12 mouse cellular contexts compared by ENCODE assay signal in genomic region chr1:168423389-168423930, GRCm38 (mm10). TPM values are rescaled to one million over a fixed set of nuclear protein-coding genes. Genes with fewer than 3 reads are reported as not detected.
A peak's percentile ranks its signal among the peaks of the same experiment; 100 is the strongest.
DNase-seq lines count a peak whose midpoint lies in the region; ATAC-seq lines count a peak whose summit lies in the region.
"Had no signal": no experiment of that assay in that cellular context is flagged by ENCODE, and none has a peak within 500 bp of the region (broad histone marks: within the 10 kb centered on the region; RNA-seq: fewer than 3 reads in every experiment).

No protein-coding gene starts in this region.

- H3K9me3 ChIP-seq in embryonic facial prominence, embryonic 14.5 days (ENCODE audit: control insufficient read depth, low read length): no peaks in the 10 kb centered on the region
- no peaks in the 10 kb centered on the region for H3K9me3 ChIP-seq in midbrain, embryonic 12.5 days

- H3K27ac ChIP-seq in embryonic facial prominence, embryonic 14.5 days (replicated peaks; ENCODE audit: low read depth, low read length): no peak overlapping the region; the same call in 1 of the 2 replicates
- no peak overlapping the region for H3K27ac ChIP-seq in midbrain, embryonic 12.5 days (replicated peaks)

- WGBS in embryonic facial prominence, embryonic 14.5 days: 52% methylated on average over 11 of the region's 11 CpGs
- WGBS in midbrain, embryonic 12.5 days: 78% methylated on average over 11 of the region's 11 CpGs

- peak overlapping the region; percentile 35; the same call in 1 of the 2 replicates for H3K9ac ChIP-seq in embryonic facial prominence, embryonic 14.5 days (ENCODE audit: low read depth, low read length)
- H3K9ac ChIP-seq in midbrain, embryonic 12.5 days (replicated peaks): no peak overlapping the region

- peaks cover 9% of the 10 kb centered on the region; the same call in 1 of the 2 replicates for H3K36me3 ChIP-seq in embryonic facial prominence, embryonic 14.5 days (ENCODE audit: control insufficient read depth, insufficient read depth, low read length)
- peaks cover 17% of the 10 kb centered on the region; the same call in 1 of the 2 replicates for H3K36me3 ChIP-seq in midbrain, embryonic 12.5 days

- no peaks in the 10 kb centered on the region for H3K27me3 ChIP-seq in embryonic facial prominence, embryonic 14.5 days (replicated peaks; ENCODE audit: control insufficient read depth, insufficient read depth, low read length)
- H3K27me3 ChIP-seq in midbrain, embryonic 12.5 days: no peaks in the 10 kb centered on the region
- H3K27me3 ChIP-seq: Patski had no signal

- ATAC-seq in embryonic facial prominence, embryonic 14.5 days (ENCODE audit: low read depth): no peak
- ATAC-seq in midbrain, embryonic 12.5 days (ENCODE audit: low FRiP score, low read depth): no peak
- ATAC-seq: Patski had no signal

- H3K4me3 ChIP-seq in embryonic facial prominence, embryonic 14.5 days (ENCODE audit: low read depth, low read length): no peak overlapping the region
- no peak overlapping the region for H3K4me3 ChIP-seq in midbrain, embryonic 12.5 days

- H3K4me1 ChIP-seq in embryonic facial prominence, embryonic 14.5 days (ENCODE audit: control insufficient read depth, insufficient read depth, low read length): peaks cover 54% of the 10 kb centered on the region
- peaks cover 60% of the 10 kb centered on the region for H3K4me1 ChIP-seq in midbrain, embryonic 12.5 days

- H3K4me2 ChIP-seq in embryonic facial prominence, embryonic 14.5 days (ENCODE audit: low read depth, low read length): peak overlapping the region; percentile 80
- peak overlapping the region; percentile 29 for H3K4me2 ChIP-seq in midbrain, embryonic 12.5 days (replicated peaks)

- peak; percentile 37 to 49 for DNase-seq in adrenal gland, postnatal 36 days
- DNase-seq in adrenal gland, adult 8-10 months: no peak
- DNase-seq in kidney, postnatal 14 days: peak; percentile 24
- DNase-seq in kidney, adult 9 months: no peak
- DNase-seq in embryonic facial prominence, embryonic 14.5 days (ENCODE audit: low spot score): no peak
- DNase-seq in right cerebral cortex, postnatal 10 days (ENCODE audit: low spot score in 2 of 2): no peak
- DNase-seq in thymus, postnatal 36 days: no peak
- DNase-seq: kidney, postnatal 25 days; liver; spleen, adult 18-20 months had no signal

RNA-seq across cellular contexts. Expression of gene Pbx1, which starts 8.6 kb away (rescaled TPM):
- 100 to 1,000 TPM; 162 to 190 TPM for total RNA-seq in adrenal gland, postnatal 36 days (2021)
- 100 to 1,000 TPM; 152 to 211 (median 192) TPM for total RNA-seq in adrenal gland, adult 8-10 months (2022)
- 30.5 and 34.7 TPM in 2 replicates for polyA plus RNA-seq in embryonic facial prominence, embryonic 14.5 days (2014; fragmentation: Nextera tagmentation; extraction: Ambion mirVana)
- polyA plus RNA-seq in midbrain, embryonic 12.5 days (2016; fragmentation: Nextera tagmentation; extraction: Ambion mirVana): 73.7 TPM in 2 replicates

Comparison
In these comparisons a context has a peak if more than half of its experiments do, and no peak if none do; other contexts are left out.
1. DNase-seq: peak in adrenal gland, postnatal 36 days (2 of 2) and kidney, postnatal 14 days (single experiment); none in adrenal gland, adult 8-10 months (single experiment), kidney, adult 9 months (single experiment), embryonic facial prominence, embryonic 14.5 days (single experiment), right cerebral cortex, postnatal 10 days (0 of 2) and thymus, postnatal 36 days (0 of 2).